Mouse (Mus musculus): Measurements from ENCODE around the gene Ccnf.

GRCm38 (mm10) chr17:24199741-24200140, 51.5 kb downstream of the Ccnf start:
- TF ChIP-seq MAX (IDR thresholded peaks at IDR 0.05) (no peak), CTCF (IDR thresholded peaks at IDR 0.05; ENCODE audit: control insufficient read depth, insufficient read depth, insufficient read length) (no peak), USF1 (IDR thresholded peaks at IDR 0.05; ENCODE audit: low read depth) (no peak), FOSL1 (IDR thresholded peaks at IDR 0.05; ENCODE audit: insufficient read depth, low read length, poor library complexity, severe bottlenecking) (no peak), MYOG (IDR thresholded peaks at IDR 0.05; ENCODE audit: control insufficient read depth, extremely low read depth, insufficient read length) (no peak)
